Mouse (Mus musculus) heart, embryonic 14.5 days (tissue): ENCODE data around the gene Hmx1. TPM values are rescaled to one million over a fixed set of nuclear protein-coding genes. Genes with fewer than 3 reads are reported as not detected.

Experiments used
- ATAC-seq: fragments of 200-750 bp; cut with Nextera tagmentation; 2 replicates; pipeline ENCODE4 v1.8.0; 2017; ENCODE audit warnings: low read depth, moderate TSS enrichment; ENCODE audit not compliant: insufficient number of reproducible peaks, insufficient read depth, low FRiP score
- H3K27ac ChIP-seq, 2 experiments: fragments of 200-500 bp in 1 of 2; fragments of 300-500 bp in 1 of 2; sonication (generic) in 1 of 2; replicated peaks in 1 of 2; 2 replicates each; pipeline ENCODE4 v1.5.1; 2012 to 2014; ENCODE audit warnings: low read depth in 2 of 2, low read length in 2 of 2, control low read depth in 1 of 2, mild to moderate bottlenecking in 1 of 2, mixed read lengths in 1 of 2; ENCODE audit not compliant: control insufficient read depth in 1 of 2, insufficient read depth in 1 of 2
- H3K27me3 ChIP-seq: fragments of 300-500 bp; sonication (generic); 2 replicates; pipeline ENCODE4 v1.6.1; 2014; ENCODE audit warnings: mild to moderate bottlenecking, low read length, control low read depth; ENCODE audit not compliant: control insufficient read depth, insufficient read depth
- H3K36me3 ChIP-seq: fragments of 300-500 bp; sonication (generic); 2 replicates; pipeline ENCODE4 v1.6.1; 2014; ENCODE audit warnings: mild to moderate bottlenecking, control low read depth, low read length, mixed read lengths; ENCODE audit not compliant: control insufficient read depth, insufficient read depth
- H3K4me1 ChIP-seq, 2 experiments: fragments of 200-500 bp in 1 of 2; fragments of 300-500 bp in 1 of 2; sonication (generic) in 1 of 2; 2 replicates each; pipeline ENCODE4 v1.6.1; 2012 to 2014; ENCODE audit warnings: low read length in 2 of 2, control low read depth in 1 of 2, mixed read lengths in 1 of 2; ENCODE audit not compliant: control insufficient read depth in 2 of 2, insufficient read depth in 2 of 2
- H3K4me2 ChIP-seq: fragments of 300-500 bp; sonication (generic); 2 replicates; pipeline ENCODE4 v1.6.1; 2014; ENCODE audit warnings: mild to moderate bottlenecking, low read length
- H3K4me3 ChIP-seq, 2 experiments: fragments of 200-500 bp in 1 of 2; fragments of 300-500 bp in 1 of 2; sonication (generic) in 1 of 2; 2 replicates each; pipeline ENCODE4 v1.5.1; 2012 to 2014; ENCODE audit warnings: low read length in 2 of 2, mild to moderate bottlenecking in 2 of 2, control low read depth in 1 of 2, low read depth in 1 of 2, moderate library complexity in 1 of 2; ENCODE audit not compliant: control insufficient read depth in 1 of 2, insufficient read depth in 1 of 2
- H3K9ac ChIP-seq: fragments of 300-500 bp; sonication (generic); 2 replicates; pipeline ENCODE4 v1.6.1; 2014; ENCODE audit warnings: mild to moderate bottlenecking, low read length
- H3K9me3 ChIP-seq: fragments of 300-500 bp; sonication (generic); 2 replicates; pipeline ENCODE4 v1.6.1; 2016; ENCODE audit warnings: low read length, control low read depth; ENCODE audit not compliant: control insufficient read depth
- WGBS: fragments of 180-500 bp; shearing (Covaris S2); extraction: QIAGEN DNeasy Blood & Tissue Kit; methylation state at CpG from one replicate; pipeline ENCODE4 v1.1.7; 2014; 5-methylcytosine and 5-hydroxymethylcytosine counted together
- polyA plus RNA-seq: library from polyadenylated mRNA; unstranded; fragments of >200 nt; fragmentation: Nextera tagmentation; extraction: Ambion mirVana; gene quantifications from 2 replicates; pipeline ENCODE4 v1.2.1, GENCODE M21; 2014

Gene Hmx1
- polyA plus RNA-seq, 1 experiment from 2014 or later: not detected

DNA sequence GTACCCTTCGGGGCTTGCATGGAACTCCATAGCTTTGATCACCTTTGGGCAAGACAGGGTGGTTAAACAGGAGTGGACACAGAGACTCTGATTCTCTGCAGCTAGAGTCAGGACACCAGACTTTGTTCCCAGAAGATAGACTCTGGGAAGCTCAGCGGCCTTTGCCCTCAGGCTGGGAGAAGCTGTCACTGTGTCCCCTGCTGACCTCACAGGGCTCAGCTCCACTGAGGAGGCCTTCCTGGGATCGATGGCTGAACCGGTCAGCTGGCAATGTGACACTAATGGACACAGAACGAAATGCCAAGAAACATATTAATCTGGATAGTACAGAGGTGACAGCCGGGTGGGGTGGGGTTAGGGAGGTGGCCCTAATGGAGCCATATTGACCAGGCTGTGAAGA is 39.0 kb downstream of the Hmx1 start:
- Histone ChIP-seq H3K36me3 (no peaks in the 10 kb centered on the region), H3K27ac (no peak overlapping the region), H3K4me1 (no peaks in the 10 kb centered on the region), H3K4me3 (no peak overlapping the region), H3K4me2 (no peak overlapping the region), H3K27me3 (peaks cover 26% of the 10 kb centered on the region; the same call in 1 of the 2 replicates), H3K9me3 (peaks cover 4% of the 10 kb centered on the region; the same call in 1 of the 2 replicates), H3K9ac (no peak overlapping the region)
- WGBS: 76% methylated on average over 6 of the region's 6 CpGs
- ATAC-seq: no peak

- ATAC-seq: no peak
- Histone ChIP-seq H3K9ac (no peak overlapping the region), H3K9me3 (peaks cover 4% of the 10 kb centered on the region; the same call in 1 of the 2 replicates), H3K4me2 (no peak overlapping the region), H3K27me3 (peaks cover 26% of the 10 kb centered on the region; the same call in 1 of the 2 replicates), H3K36me3 (no peaks in the 10 kb centered on the region), H3K4me1 (no peaks in the 10 kb centered on the region), H3K27ac (no peak overlapping the region), H3K4me3 (no peak overlapping the region)
- WGBS: 79% methylated on average over 6 of the region's 6 CpGs
Observed at GRCm38 (mm10) chr5:35428421-35428820, 39.5 kb downstream of the Hmx1 start.

DNA sequence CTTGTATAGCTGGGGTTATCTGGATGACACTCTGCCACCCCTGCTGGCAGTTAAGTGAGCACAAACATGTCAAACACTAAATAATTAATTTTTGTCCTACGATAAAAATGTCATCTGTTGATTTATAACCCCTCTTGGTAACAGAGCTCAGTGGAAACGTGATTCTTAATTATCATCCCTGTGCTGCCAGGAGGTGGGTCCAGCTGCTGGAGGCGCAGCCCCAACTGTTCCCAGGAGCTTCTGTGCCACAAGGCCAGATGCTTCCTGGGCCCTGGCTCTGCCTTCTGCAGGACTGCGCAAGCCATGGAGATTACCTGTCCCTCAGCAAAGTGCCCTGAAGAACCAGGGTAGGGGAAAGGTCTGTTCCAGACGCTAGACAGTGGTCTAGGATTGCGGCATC is 43.2 kb downstream of the Hmx1 start:
- H3K36me3 ChIP-seq: no peaks in the 10 kb centered on the region
- H3K4me2 ChIP-seq: no peak overlapping the region
- H3K27me3 ChIP-seq: peaks cover 26% of the 10 kb centered on the region; the same call in 1 of the 2 replicates
- no peak overlapping the region for H3K4me3 ChIP-seq
- no peaks in the 10 kb centered on the region for H3K4me1 ChIP-seq
- H3K27ac ChIP-seq: no peak overlapping the region
- H3K9ac ChIP-seq: no peak overlapping the region
- 70% methylated on average over 6 of the region's 6 CpGs for WGBS
- H3K9me3 ChIP-seq: peaks cover 3% of the 10 kb centered on the region; the same call in 1 of the 2 replicates
- ATAC-seq: no peak

DNA sequence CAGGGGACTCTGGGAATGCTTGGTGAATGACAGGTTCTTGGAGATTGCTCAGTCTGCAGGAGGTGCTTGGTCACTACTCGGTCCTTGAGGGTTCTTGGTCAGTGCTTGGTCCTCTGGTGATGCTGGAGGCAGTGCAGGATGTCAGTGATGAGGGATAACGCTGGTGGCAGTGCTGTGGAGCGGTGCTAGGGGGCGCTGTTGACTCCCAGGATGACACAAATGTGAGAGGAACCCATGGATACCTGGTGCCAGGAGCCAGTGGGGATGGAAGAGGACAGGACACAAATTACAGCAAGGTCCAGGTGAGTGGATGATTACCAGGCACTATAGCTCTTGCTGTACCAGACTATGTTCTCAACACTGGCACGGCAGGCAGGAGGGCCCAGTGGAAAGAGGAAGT is 45.1 kb downstream of the Hmx1 start:
- H3K36me3 ChIP-seq: no peaks in the 10 kb centered on the region
- no peak overlapping the region for H3K27ac ChIP-seq
- H3K4me1 ChIP-seq: no peaks in the 10 kb centered on the region
- 49% methylated on average over 5 of the region's 5 CpGs for WGBS
- H3K4me3 ChIP-seq: no peak overlapping the region
- no peak overlapping the region for H3K4me2 ChIP-seq
- H3K9me3 ChIP-seq: peaks cover 3% of the 10 kb centered on the region; the same call in 1 of the 2 replicates
- H3K9ac ChIP-seq: no peak overlapping the region
- ATAC-seq: no peak
- peaks cover 20% of the 10 kb centered on the region; the same call in 1 of the 2 replicates for H3K27me3 ChIP-seq

DNA sequence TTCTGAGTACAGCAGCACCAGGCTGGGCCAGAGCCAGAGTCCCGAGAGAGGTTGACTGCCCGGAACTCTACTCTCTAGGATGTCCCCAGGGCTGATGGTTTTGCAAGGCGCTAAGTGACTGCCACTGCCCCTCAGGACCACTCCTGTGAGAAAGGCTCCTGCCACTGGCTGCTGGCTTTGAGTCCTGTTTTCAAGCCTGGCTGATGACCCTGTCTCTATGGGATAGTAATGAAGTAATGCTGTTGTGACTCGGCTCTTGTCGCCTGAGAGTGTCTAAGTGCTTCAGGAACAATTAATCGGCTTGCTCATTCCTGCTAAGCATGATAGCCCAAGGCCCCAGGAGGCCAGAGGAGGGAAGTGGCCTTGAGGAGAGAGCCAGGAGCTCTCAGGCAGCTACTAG is 45.8 kb downstream of the Hmx1 start:
- H3K4me1 ChIP-seq: no peaks in the 10 kb centered on the region
- H3K9me3 ChIP-seq: peaks cover 3% of the 10 kb centered on the region; the same call in 1 of the 2 replicates
- ATAC-seq: no peak
- H3K9ac ChIP-seq: no peak overlapping the region
- 38% methylated on average over 6 of the region's 6 CpGs for WGBS
- H3K4me2 ChIP-seq: no peak overlapping the region
- H3K27me3 ChIP-seq: peaks cover 14% of the 10 kb centered on the region; the same call in 1 of the 2 replicates
- H3K4me3 ChIP-seq: no peak overlapping the region
- no peaks in the 10 kb centered on the region for H3K36me3 ChIP-seq
- H3K27ac ChIP-seq: no peak overlapping the region

GRCm38 (mm10) chr5:35438805-35439204 is 49.9 kb downstream of the Hmx1 start:
- ATAC-seq: no peak
- H3K36me3 ChIP-seq: no peaks in the 10 kb centered on the region
- H3K4me3 ChIP-seq: no peak overlapping the region
- no peak overlapping the region for H3K9ac ChIP-seq
- H3K4me2 ChIP-seq: no peak overlapping the region
- H3K4me1 ChIP-seq: no peaks in the 10 kb centered on the region
- H3K27me3 ChIP-seq: no peaks in the 10 kb centered on the region; the same call in 1 of the 2 replicates
- 81% methylated on average over 6 of the region's 6 CpGs for WGBS
- no peak overlapping the region for H3K27ac ChIP-seq
- peaks cover 3% of the 10 kb centered on the region; the same call in 1 of the 2 replicates for H3K9me3 ChIP-seq

DNA sequence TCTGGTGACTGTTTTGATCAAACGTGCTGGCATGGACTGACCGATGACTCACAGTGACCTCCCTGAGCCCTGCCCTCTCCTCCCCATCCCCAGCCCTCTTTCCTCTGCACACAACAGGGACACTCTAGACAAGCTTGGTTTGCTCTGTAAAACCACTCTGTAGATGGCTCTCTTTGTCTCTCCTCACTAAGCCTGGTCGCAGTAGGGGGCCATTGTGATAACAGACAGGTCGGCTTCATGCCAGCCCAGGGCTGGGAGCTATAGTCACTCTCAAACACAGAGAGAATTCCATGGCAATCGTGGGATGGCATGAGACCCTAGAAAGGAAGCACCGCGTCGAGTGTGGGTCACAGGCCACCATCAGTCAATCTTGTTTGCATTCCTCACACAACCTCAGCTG is 51.6 kb downstream of the Hmx1 start:
- WGBS: 57% methylated on average over 8 of the region's 8 CpGs
- ATAC-seq: no peak
- H3K36me3 ChIP-seq: no peaks in the 10 kb centered on the region
- H3K9me3 ChIP-seq: peaks cover 3% of the 10 kb centered on the region; the same call in 1 of the 2 replicates
- no peak overlapping the region for H3K4me2 ChIP-seq
- no peak overlapping the region for H3K4me3 ChIP-seq
- no peaks in the 10 kb centered on the region; the same call in 1 of the 2 replicates for H3K27me3 ChIP-seq
- H3K4me1 ChIP-seq: no peaks in the 10 kb centered on the region
- no peak overlapping the region for H3K27ac ChIP-seq
- H3K9ac ChIP-seq: no peak overlapping the region

DNA sequence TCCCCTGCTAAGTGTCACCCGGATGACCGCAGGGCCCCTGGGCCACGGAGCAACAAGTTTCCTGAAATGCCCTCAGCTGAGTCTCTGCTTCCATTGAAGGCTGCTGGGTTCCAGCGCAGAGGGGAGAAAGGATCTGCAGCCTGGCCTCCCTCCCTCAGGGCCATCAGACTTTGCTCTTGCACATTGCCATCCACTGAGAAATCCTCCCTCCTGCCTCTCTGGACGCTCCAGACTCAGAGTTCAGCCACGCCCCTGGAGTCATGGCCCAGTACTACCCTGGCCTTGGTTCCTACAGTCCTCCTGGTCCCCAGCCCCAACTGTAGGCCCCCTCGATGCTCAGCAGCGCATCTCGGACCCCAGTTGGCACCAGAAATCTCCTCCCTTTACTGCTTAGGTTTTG is 52.5 kb downstream of the Hmx1 start:
- 63% methylated on average over 8 of the region's 9 CpGs for WGBS
- Histone ChIP-seq H3K27me3 (no peaks in the 10 kb centered on the region; the same call in 1 of the 2 replicates), H3K27ac (no peak overlapping the region), H3K36me3 (no peaks in the 10 kb centered on the region), H3K4me3 (no peak overlapping the region), H3K4me1 (no peaks in the 10 kb centered on the region), H3K4me2 (no peak overlapping the region), H3K9me3 (no peaks in the 10 kb centered on the region), H3K9ac (no peak overlapping the region)
- ATAC-seq: no peak
